9 mouse cellular contexts compared by ENCODE assay signal in genomic region chr5:30104841-30105667, GRCm38 (mm10). TPM values are rescaled to one million over a fixed set of nuclear protein-coding genes. Genes with fewer than 3 reads are reported as not detected.
DNase-seq lines count a peak whose midpoint lies in the region; ATAC-seq and TF ChIP-seq lines count a peak whose summit lies in the region.
"Had no signal": no experiment of that assay in that cellular context is flagged by ENCODE, and none has a peak within 500 bp of the region (broad histone marks: within the 10 kb centered on the region; RNA-seq: fewer than 3 reads in every experiment).

TSS of gene Garem2 (plus strand) at chr5:30105161.

- peak within 1 kb of the TSS; percentile 65 for H3K4me3 ChIP-seq in heart, embryonic 10.5 days
- H3K4me3 ChIP-seq in C2C12 (ENCODE audit: insufficient read depth, poor library complexity, severe bottlenecking) = peak within 1 kb of the TSS; percentile 2
- peak within 1 kb of the TSS; percentile 67 for H3K4me3 ChIP-seq in embryonic facial prominence, embryonic 10.5 days
- H3K4me3 ChIP-seq in lung, embryonic 16.5 days (ENCODE audit: low read length) = peak within 1 kb of the TSS; percentile 54
- peak within 1 kb of the TSS; percentile 56 for H3K4me3 ChIP-seq in stomach, embryonic 16.5 days (replicated peaks; ENCODE audit: low read length)

- no peaks in the 10 kb centered on the region; the same call in none of the 2 replicates for H3K9me3 ChIP-seq in heart, embryonic 10.5 days
- no peaks in the 10 kb centered on the region for H3K9me3 ChIP-seq in embryonic facial prominence, embryonic 10.5 days
- H3K9me3 ChIP-seq in lung, embryonic 16.5 days (ENCODE audit: control insufficient read depth, low read length) = no peaks in the 10 kb centered on the region
- no peaks in the 10 kb centered on the region for H3K9me3 ChIP-seq in stomach, embryonic 16.5 days (replicated peaks; ENCODE audit: control insufficient read depth, low read length)

- TF ChIP-seq CTCF in C2C12 (IDR thresholded peaks at IDR 0.05; ENCODE audit: control insufficient read depth, insufficient read depth, insufficient read length) = no peak

- H3K36me3 ChIP-seq in heart, embryonic 10.5 days = no peaks in the 10 kb centered on the region
- H3K36me3 ChIP-seq in C2C12 (ENCODE audit: control insufficient read depth, insufficient read depth) = no peaks in the 10 kb centered on the region
- no peaks in the 10 kb centered on the region for H3K36me3 ChIP-seq in embryonic facial prominence, embryonic 10.5 days (replicated peaks)
- H3K36me3 ChIP-seq in lung, embryonic 16.5 days (ENCODE audit: control insufficient read depth, insufficient read depth, low read length) = no peaks in the 10 kb centered on the region
- no peaks in the 10 kb centered on the region for H3K36me3 ChIP-seq in stomach, embryonic 16.5 days (ENCODE audit: control insufficient read depth, insufficient read depth, low read length)

- peaks cover 77% of the 10 kb centered on the region for H3K27me3 ChIP-seq in heart, embryonic 10.5 days (ENCODE audit: insufficient read depth, poor library complexity, severe bottlenecking)
- H3K27me3 ChIP-seq in C2C12 (ENCODE audit: control insufficient read depth, insufficient read depth, insufficient read length) = peaks cover 43% of the 10 kb centered on the region
- H3K27me3 ChIP-seq in embryonic facial prominence, embryonic 10.5 days (replicated peaks; ENCODE audit: low read depth, poor library complexity, severe bottlenecking) = peaks cover 77% of the 10 kb centered on the region
- H3K27me3 ChIP-seq in lung, embryonic 16.5 days (ENCODE audit: control insufficient read depth, insufficient read depth, low read depth, low read length) = peaks cover 49% of the 10 kb centered on the region
- H3K27me3 ChIP-seq in stomach, embryonic 16.5 days (ENCODE audit: control insufficient read depth, insufficient read depth, low read length) = peaks cover 25% of the 10 kb centered on the region

- peak within 1 kb of the TSS; percentile 49 for H3K9ac ChIP-seq in lung, embryonic 16.5 days (ENCODE audit: low read length)
- peak within 1 kb of the TSS; percentile 65 for H3K9ac ChIP-seq in stomach, embryonic 16.5 days (ENCODE audit: low read length)

- no peaks in the 10 kb centered on the region for H3K79me2 ChIP-seq in C2C12 (ENCODE audit: control insufficient read depth, insufficient read depth)

- no peaks in the 10 kb centered on the region for H3K79me3 ChIP-seq in C2C12 (ENCODE audit: low read depth)

- WGBS in heart, embryonic 10.5 days = under 1% methylated on average over 65 of the region's 65 CpGs
- WGBS in embryonic facial prominence, embryonic 10.5 days = under 1% methylated on average over 65 of the region's 65 CpGs
- 1% methylated on average over 56 of the region's 65 CpGs for WGBS in lung, embryonic 16.5 days
- under 1% methylated on average over 58 of the region's 65 CpGs for WGBS in stomach, embryonic 16.5 days

- peaks cover 34% of the 10 kb centered on the region for H3K4me1 ChIP-seq in heart, embryonic 10.5 days
- peaks cover 45% of the 10 kb centered on the region for H3K4me1 ChIP-seq in embryonic facial prominence, embryonic 10.5 days
- peaks cover 10% of the 10 kb centered on the region for H3K4me1 ChIP-seq in lung, embryonic 16.5 days (replicated peaks; ENCODE audit: control insufficient read depth, insufficient read depth, low read length)
- peaks cover 15% of the 10 kb centered on the region for H3K4me1 ChIP-seq in stomach, embryonic 16.5 days (ENCODE audit: control insufficient read depth, insufficient read depth, low read length)

- peak within 1 kb of the TSS; percentile 39 for H3ac ChIP-seq in C2C12 (ENCODE audit: control insufficient read depth, insufficient read length, low read depth)

- peak within 1 kb of the TSS; percentile 56; the same call in 1 of the 2 replicates for H3K27ac ChIP-seq in heart, embryonic 10.5 days
- peak within 1 kb of the TSS; percentile 65 for H3K27ac ChIP-seq in embryonic facial prominence, embryonic 10.5 days (replicated peaks)
- H3K27ac ChIP-seq in lung, embryonic 16.5 days (ENCODE audit: low read length) = no peak within 1 kb of the TSS
- H3K27ac ChIP-seq in stomach, embryonic 16.5 days (ENCODE audit: low read length) = no peak within 1 kb of the TSS

- DNase-seq in heart, embryonic 10.5 days (ENCODE audit: low spot score) = peak; percentile 73
- DNase-seq in heart, postnatal 36 days = no peak
- DNase-seq in embryonic facial prominence, embryonic 10.5 days (ENCODE audit: low spot score) = peak; percentile 72
- peak; percentile 28 for DNase-seq in induced T-regulatory cell, adult 2 months (ENCODE audit: low read depth)
- no peak for DNase-seq in spleen, adult 12 weeks (ENCODE audit: low spot score)

- ATAC-seq in lung, embryonic 16.5 days (ENCODE audit: low read depth) = peak; percentile 61
- ATAC-seq in stomach, embryonic 16.5 days (ENCODE audit: insufficient read depth, low FRiP score) = peak; percentile 32; the same call in 1 of the 2 replicates
- ATAC-seq: Patski had no signal

- intact Hi-C loops in heart, postnatal 36 days (cut with DNase I) = no loop called here

- peak within 1 kb of the TSS; percentile 95 for H3K4me2 ChIP-seq in lung, embryonic 16.5 days (ENCODE audit: low read depth, low read length)
- H3K4me2 ChIP-seq in stomach, embryonic 16.5 days (ENCODE audit: low read depth, low read length) = peak within 1 kb of the TSS; percentile 96

TF ChIP-seq in C2C12, 6 proteins besides CTCF, POLR2A, EP300 and RAD21:
- TF ChIP-seq MYOG (IDR thresholded peaks at IDR 0.05; ENCODE audit: control insufficient read depth, extremely low read depth, insufficient read length) (no peak), USF1 (IDR thresholded peaks at IDR 0.05; ENCODE audit: low read depth) (peak; percentile 46)

RNA-seq across cellular contexts. Expression of gene Garem2, which starts in this region (rescaled TPM):
- 0.27 and 0.39 TPM in 2 replicates for polyA plus RNA-seq in heart, embryonic 10.5 days (2016; fragmentation: Nextera tagmentation; extraction: Ambion mirVana)
- total RNA-seq in heart, postnatal 36 days (2021) = under 1 TPM; 0.11 to 0.14 TPM
- 0.33 TPM for polyA plus RNA-seq in C2C12 (2012; fragmentation: generic; extraction: Trizol)
- polyA plus RNA-seq in embryonic facial prominence, embryonic 10.5 days (2016; fragmentation: Nextera tagmentation; extraction: Ambion mirVana) = 1.7 and 2.1 TPM in 2 replicates
- 0.09 and 0.10 TPM in 2 replicates for polyA plus RNA-seq in lung, embryonic 16.5 days (2015; fragmentation: Nextera tagmentation; extraction: Ambion mirVana)
- polyA plus RNA-seq in stomach, embryonic 16.5 days (2015; fragmentation: Nextera tagmentation; extraction: Ambion mirVana) = 0.07 and 0.12 TPM in 2 replicates

Comparison
In these comparisons a context has a peak if more than half of its experiments do, and no peak if none do; other contexts are left out.
1. Peak in DNase-seq, H3K4me3 ChIP-seq and H3K27ac ChIP-seq in heart, embryonic 10.5 days; RNA of the gene not detected or under 1 TPM.
2. Peak in ATAC-seq, H3K4me3 ChIP-seq, H3K9ac ChIP-seq and H3K4me2 ChIP-seq in lung, embryonic 16.5 days; RNA of the gene not detected or under 1 TPM.
3. Peak in ATAC-seq, H3K4me3 ChIP-seq, H3K9ac ChIP-seq and H3K4me2 ChIP-seq in stomach, embryonic 16.5 days; RNA of the gene not detected or under 1 TPM.
4. DNase-seq: peak in embryonic facial prominence, embryonic 10.5 days (single experiment) and induced T-regulatory cell, adult 2 months (single experiment); none in heart, postnatal 36 days (0 of 2) and spleen, adult 12 weeks (single experiment).
5. H3K4me3 ChIP-seq: peak in every context shown above with its lines; median percentile 67 in embryonic facial prominence, embryonic 10.5 days; 65 in heart, embryonic 10.5 days; 56 in stomach, embryonic 16.5 days; 54 in lung, embryonic 16.5 days; 2 in C2C12.